Mouse (Mus musculus): ENCODE data around the gene Whrn. TPM values are rescaled to one million over a fixed set of nuclear protein-coding genes. Genes with fewer than 3 reads are reported as not detected.
A peak's percentile ranks its signal among the peaks of the same experiment; 100 is the strongest.

Gene Whrn
- total RNA-seq, 1 experiment from 2014 or later: 6.1 TPM

DNA sequence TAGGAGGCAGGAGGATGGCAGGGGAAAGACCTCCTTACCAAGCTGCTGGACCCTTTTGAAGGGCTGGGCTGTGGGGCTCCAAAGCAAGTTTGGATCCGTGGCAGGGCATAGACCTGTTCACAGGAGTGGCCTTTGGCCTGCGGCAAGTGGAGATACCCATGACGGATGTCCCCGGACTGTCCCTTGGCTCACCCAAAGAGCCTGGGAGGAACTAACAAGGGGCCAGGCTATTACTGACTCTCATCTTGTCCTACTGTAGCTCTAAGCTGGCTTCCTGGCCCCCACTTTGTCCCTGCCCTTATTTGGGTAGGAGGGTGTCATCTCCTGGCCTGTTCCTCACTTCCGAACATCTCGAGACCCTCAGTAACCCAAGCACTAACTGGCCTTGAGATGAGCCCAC, 93.2 kb downstream of the Whrn start:
- no peak for ATAC-seq (replicated peaks in 1 of 2; ENCODE audit: insufficient read depth in 1 of 2, low FRiP score in 2 of 2, low TSS enrichment in 1 of 2, low read depth in 1 of 2, poor library complexity in 2 of 2, severe bottlenecking in 2 of 2)

DNA sequence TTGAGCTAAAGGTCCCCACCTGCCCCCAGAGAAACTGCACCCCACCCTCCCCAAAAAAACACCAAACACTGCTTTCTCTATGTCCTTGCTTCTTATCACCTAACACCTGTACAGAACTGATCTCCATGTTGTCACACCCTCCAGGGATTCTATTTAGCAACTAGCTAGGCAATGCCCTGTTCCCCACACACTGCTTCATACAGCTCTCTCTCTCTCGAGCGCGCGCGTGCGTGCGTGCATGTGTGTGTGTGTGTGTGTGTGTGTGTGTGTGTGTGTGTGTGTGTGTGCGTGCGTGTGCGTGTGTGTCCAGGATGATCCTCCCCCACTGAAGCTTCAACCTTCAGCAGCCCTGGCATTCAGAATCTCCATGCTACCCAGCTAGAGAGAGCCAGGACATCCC, 93.7 kb downstream of the Whrn start:
- no peak for ATAC-seq (replicated peaks in 1 of 2; ENCODE audit: insufficient read depth in 1 of 2, low FRiP score in 2 of 2, low TSS enrichment in 1 of 2, low read depth in 1 of 2, poor library complexity in 2 of 2, severe bottlenecking in 2 of 2)

GRCm38 (mm10) chr4:63401620-63402019, 94.2 kb downstream of the Whrn start:
- peak; percentile 9 to 18; a peak in 2 of 4 replicates for ATAC-seq (replicated peaks in 1 of 2; ENCODE audit: insufficient read depth in 1 of 2, low FRiP score in 2 of 2, low TSS enrichment in 1 of 2, low read depth in 1 of 2, poor library complexity in 2 of 2, severe bottlenecking in 2 of 2)

GRCm38 (mm10) chr4:63400541-63401306, 95.1 kb downstream of the Whrn start:
- ATAC-seq (replicated peaks in 1 of 2; ENCODE audit: insufficient read depth in 1 of 2, low FRiP score in 2 of 2, low TSS enrichment in 1 of 2, low read depth in 1 of 2, poor library complexity in 2 of 2, severe bottlenecking in 2 of 2): peak; percentile 50 to 54

DNA sequence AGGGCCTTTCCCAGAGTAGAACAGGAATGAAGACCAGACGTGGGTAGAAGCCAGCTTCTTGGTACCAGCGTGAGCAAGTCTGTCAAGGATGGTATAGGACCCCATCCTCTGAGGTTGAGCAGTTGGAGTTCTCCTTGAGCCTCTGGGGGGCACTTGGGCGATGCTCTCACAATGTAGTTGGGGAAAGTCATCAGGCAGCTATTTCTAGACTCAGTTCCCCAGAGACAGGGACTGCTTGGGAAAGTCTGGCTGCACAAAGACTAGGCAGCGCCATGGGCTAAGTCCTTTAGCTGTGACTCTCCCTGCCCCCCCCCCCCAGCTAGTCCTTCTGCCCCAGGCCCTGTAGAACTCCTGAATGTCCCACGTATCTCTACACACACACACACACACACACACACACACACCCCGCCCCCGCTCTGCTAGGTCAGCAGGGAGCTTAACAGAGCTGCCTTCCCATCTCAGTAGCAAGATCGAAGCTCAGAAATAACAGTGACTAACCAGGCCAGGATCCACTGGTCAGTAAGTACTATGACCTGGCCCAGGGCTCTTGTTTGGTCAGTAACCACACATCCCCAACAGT, 96.0 kb downstream of the Whrn start:
- ATAC-seq (replicated peaks in 1 of 2; ENCODE audit: insufficient read depth in 1 of 2, low FRiP score in 2 of 2, low TSS enrichment in 1 of 2, low read depth in 1 of 2, poor library complexity in 2 of 2, severe bottlenecking in 2 of 2): no peak

DNA sequence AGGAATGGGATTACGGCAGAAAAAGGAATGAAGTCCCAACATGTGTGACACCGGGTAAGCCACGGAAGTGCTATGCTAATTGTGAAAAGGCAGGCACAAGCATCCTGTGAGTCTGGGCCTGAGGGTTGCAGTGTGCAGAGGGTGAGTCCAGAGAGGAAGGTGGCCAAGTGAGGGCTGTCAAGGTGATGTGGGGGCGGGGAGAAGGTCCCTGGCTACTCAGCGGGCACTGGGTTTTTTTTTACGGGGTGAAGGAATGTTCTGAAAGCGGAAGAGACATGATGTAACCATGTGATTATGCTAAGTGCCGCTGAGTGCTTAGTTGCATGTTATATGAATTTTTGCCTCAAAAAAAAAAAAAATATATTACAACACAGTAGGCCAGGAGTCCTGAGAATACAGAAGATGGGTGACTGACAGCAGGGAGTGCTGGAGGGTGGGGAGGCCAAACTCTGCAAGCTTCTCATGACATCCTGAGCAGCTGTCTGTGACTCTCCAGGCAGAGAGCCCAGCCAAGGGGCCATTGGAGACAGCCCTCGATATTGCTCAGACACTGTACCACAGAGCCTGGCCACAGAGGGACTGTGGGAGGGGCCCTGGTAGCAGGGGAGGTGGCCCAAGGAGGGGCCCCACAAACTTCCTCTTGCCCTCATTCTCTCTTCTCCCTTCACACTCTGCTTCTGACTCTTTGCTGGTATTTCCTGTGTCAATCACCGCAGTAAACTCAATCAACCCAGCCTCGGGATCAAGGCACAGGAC, 96.8 kb downstream of the Whrn start:
- peak; percentile 65 to 71 for ATAC-seq (replicated peaks in 1 of 2; ENCODE audit: insufficient read depth in 1 of 2, low FRiP score in 2 of 2, low TSS enrichment in 1 of 2, low read depth in 1 of 2, poor library complexity in 2 of 2, severe bottlenecking in 2 of 2)

GRCm38 (mm10) chr4:63397981-63398537, 97.7 kb downstream of the Whrn start:
- ATAC-seq (replicated peaks in 1 of 2; ENCODE audit: insufficient read depth in 1 of 2, low FRiP score in 2 of 2, low TSS enrichment in 1 of 2, low read depth in 1 of 2, poor library complexity in 2 of 2, severe bottlenecking in 2 of 2): no peak

DNA sequence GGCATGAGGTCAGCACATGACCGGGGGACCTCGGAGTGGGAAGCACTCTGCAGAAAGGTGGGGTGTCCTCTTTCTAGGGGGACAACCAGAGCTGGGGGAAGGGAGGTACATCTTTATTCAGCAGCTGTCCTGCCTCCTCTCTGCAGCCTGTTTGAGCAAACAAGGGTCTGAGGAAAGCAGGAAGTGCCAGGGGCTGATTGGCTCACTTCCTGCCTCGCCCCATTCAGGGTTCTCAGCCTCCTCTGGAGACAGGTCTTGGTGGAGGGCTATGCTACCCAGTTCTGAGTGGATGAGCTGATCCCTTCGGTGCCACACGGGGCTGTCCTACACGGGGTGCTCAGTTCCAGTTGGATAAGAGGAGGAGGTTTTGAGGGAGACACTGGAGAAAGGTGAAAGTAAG, 104.5 kb downstream of the Whrn start:
- ATAC-seq (replicated peaks in 1 of 2; ENCODE audit: insufficient read depth in 1 of 2, low FRiP score in 2 of 2, low TSS enrichment in 1 of 2, low read depth in 1 of 2, poor library complexity in 2 of 2, severe bottlenecking in 2 of 2): peak; percentile 65 to 77; a peak in 3 of 4 replicates

GRCm38 (mm10) chr4:63389887-63390528, 105.8 kb downstream of the Whrn start:
- ATAC-seq (replicated peaks in 1 of 2; ENCODE audit: insufficient read depth in 1 of 2, low FRiP score in 2 of 2, low TSS enrichment in 1 of 2, low read depth in 1 of 2, poor library complexity in 2 of 2, severe bottlenecking in 2 of 2): 0 out of 4 replicates have a peak, but pooled peaks of 1 of the 2 experiments have one; percentile 7

- ATAC-seq (replicated peaks in 1 of 2; ENCODE audit: insufficient read depth in 1 of 2, low FRiP score in 2 of 2, low TSS enrichment in 1 of 2, low read depth in 1 of 2, poor library complexity in 2 of 2, severe bottlenecking in 2 of 2): no peak
These were observed 106.5 kb downstream of the Whrn start for GRCm38 (mm10) chr4:63389121-63389886.

GRCm38 (mm10) chr4:63388029-63388428, 107.8 kb downstream of the Whrn start:
- ATAC-seq (replicated peaks in 1 of 2; ENCODE audit: insufficient read depth in 1 of 2, low FRiP score in 2 of 2, low TSS enrichment in 1 of 2, low read depth in 1 of 2, poor library complexity in 2 of 2, severe bottlenecking in 2 of 2): no peak

DNA sequence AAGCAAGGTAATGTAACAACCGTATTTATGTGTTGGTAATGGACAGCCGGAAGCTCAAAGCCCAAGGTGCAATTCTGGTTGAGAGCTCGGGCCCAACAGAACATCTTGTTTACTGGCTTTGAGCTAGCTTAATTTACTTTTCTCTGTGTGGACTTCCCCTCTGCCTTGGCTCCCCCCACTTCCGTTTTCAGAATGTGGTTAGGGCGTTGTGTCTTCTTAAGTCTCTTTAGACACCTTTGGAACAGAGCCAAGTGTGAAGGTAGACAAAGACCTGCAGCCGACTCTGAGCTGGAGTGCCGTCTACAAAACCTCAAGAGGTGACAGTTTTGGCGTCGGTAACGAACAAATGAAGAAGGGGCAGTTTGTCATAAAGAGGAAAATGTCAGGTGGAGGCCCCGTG, 110.0 kb downstream of the Whrn start:
- ATAC-seq (replicated peaks in 1 of 2; ENCODE audit: insufficient read depth in 1 of 2, low FRiP score in 2 of 2, low TSS enrichment in 1 of 2, low read depth in 1 of 2, poor library complexity in 2 of 2, severe bottlenecking in 2 of 2): peak; percentile 37 to 51; a peak in 3 of 4 replicates

DNA sequence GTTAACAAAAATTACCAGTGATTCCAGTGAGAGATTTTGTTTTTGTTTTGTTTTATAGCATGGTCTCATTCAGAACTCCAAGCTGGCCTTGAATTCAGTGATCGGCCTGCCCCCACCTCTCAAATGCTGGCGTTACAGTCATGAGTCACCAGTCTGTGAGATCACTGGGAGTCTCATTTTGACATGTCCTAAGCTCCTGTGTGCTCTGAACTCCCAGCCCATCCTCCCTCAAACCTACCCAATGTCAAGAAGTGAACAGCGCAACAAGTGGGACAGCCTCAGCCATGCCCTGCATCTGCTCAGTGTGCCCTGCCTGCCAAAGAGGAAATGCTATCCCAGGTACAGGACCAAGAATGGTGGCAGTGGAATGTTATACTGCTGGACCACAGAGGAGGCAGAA, 110.5 kb downstream of the Whrn start:
- no peak for ATAC-seq (replicated peaks in 1 of 2; ENCODE audit: insufficient read depth in 1 of 2, low FRiP score in 2 of 2, low TSS enrichment in 1 of 2, low read depth in 1 of 2, poor library complexity in 2 of 2, severe bottlenecking in 2 of 2)

GRCm38 (mm10) chr4:63384262-63384661, 111.5 kb downstream of the Whrn start:
- ATAC-seq (replicated peaks in 1 of 2; ENCODE audit: insufficient read depth in 1 of 2, low FRiP score in 2 of 2, low TSS enrichment in 1 of 2, low read depth in 1 of 2, poor library complexity in 2 of 2, severe bottlenecking in 2 of 2): no peak

DNA sequence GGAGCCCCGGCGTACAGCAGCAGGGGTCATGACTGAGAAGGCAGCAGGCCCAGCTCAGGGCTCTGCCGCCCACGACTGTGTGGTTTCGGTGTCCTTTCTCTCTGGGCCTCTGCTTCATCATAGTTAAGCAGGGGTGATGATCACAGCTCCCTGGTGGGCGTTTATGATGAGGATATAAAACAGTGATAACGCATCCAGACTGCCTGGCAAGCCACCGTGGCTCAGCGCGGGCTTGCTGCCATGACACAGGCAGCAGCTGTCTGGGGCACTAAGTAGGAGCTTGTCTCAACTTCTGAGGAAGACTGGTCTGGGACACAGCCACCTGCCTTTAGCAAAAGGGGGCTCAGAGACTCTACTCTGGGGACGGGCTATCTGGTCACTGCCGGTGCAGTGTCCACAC, 112.3 kb downstream of the Whrn start:
- no peak for ATAC-seq (replicated peaks in 1 of 2; ENCODE audit: insufficient read depth in 1 of 2, low FRiP score in 2 of 2, low TSS enrichment in 1 of 2, low read depth in 1 of 2, poor library complexity in 2 of 2, severe bottlenecking in 2 of 2)

- ATAC-seq (replicated peaks in 1 of 2; ENCODE audit: insufficient read depth in 1 of 2, low FRiP score in 2 of 2, low TSS enrichment in 1 of 2, low read depth in 1 of 2, poor library complexity in 2 of 2, severe bottlenecking in 2 of 2): no peak
These were observed 113.0 kb downstream of the Whrn start for GRCm38 (mm10) chr4:63382676-63383369.
